Mouse (Mus musculus): ENCODE measurements around the gene Mapk12.

GRCm38 (mm10) chr15:89127364-89127940, 13.1 kb downstream of the Mapk12 start:
- TF ChIP-seq CTCF (IDR thresholded peaks at IDR 0.05 in 2 of 3, conservative IDR thresholded peaks at IDR 0.05 in 1 of 3; ENCODE audit: control insufficient read depth in 1 of 3, insufficient read depth in 1 of 3, low read depth in 2 of 3, low read length in 3 of 3, poor library complexity in 1 of 3, severe bottlenecking in 1 of 3), result no peak
- TF ChIP-seq HCFC1 (IDR thresholded peaks at IDR 0.05; ENCODE audit: low read depth, low read length), result no peak
- no peak for TF ChIP-seq E2F4 (IDR thresholded peaks at IDR 0.05; ENCODE audit: borderline replicate concordance, low read depth, low read length)
- no peak for TF ChIP-seq CHD1 (IDR thresholded peaks at IDR 0.05; ENCODE audit: low read depth, low read length)
- no peak for TF ChIP-seq POLR2A (IDR thresholded peaks at IDR 0.05; ENCODE audit: control insufficient read depth in 1 of 2, insufficient read depth in 1 of 2, low read depth in 1 of 2, low read length in 2 of 2, poor library complexity in 1 of 2)
- TF ChIP-seq EP300 (IDR thresholded peaks at IDR 0.05; ENCODE audit: low read depth in 1 of 2, low read length in 2 of 2), result no peak

All from MEL (cell line).